Mouse (Mus musculus): ENCODE measurements around the gene Nfrkb.

The Nfrkb gene

GRCm38 (mm10) chr9:31385947-31386354 lies at the start of gene Nfrkb:
TSS of gene Nfrkb (plus strand) at chr9:31386192.
- peak; percentile 80 to 87 for DNase-seq (ENCODE audit: low read depth in 1 of 2, low spot score in 2 of 2)

GRCm38 (mm10) chr9:31344289-31344831 lies 41.6 kb upstream of the Nfrkb start:
- no peak for DNase-seq (ENCODE audit: low read depth in 1 of 2, low spot score in 2 of 2)

- no peak for DNase-seq (ENCODE audit: low read depth in 1 of 2, low spot score in 2 of 2)
These were observed 39.4 kb upstream of the Nfrkb start for GRCm38 (mm10) chr9:31346575-31347080.

GRCm38 (mm10) chr9:31348458-31348857 lies 37.5 kb upstream of the Nfrkb start:
- DNase-seq (ENCODE audit: low read depth in 1 of 2, low spot score in 2 of 2): no peak

GRCm38 (mm10) chr9:31348915-31349314 lies 37.1 kb upstream of the Nfrkb start:
- peak; percentile 2 to 3 for DNase-seq (ENCODE audit: low read depth in 1 of 2, low spot score in 2 of 2)

- DNase-seq (ENCODE audit: low read depth in 1 of 2, low spot score in 2 of 2): no peak
These were observed 33.3 kb upstream of the Nfrkb start for GRCm38 (mm10) chr9:31352716-31353115.

GRCm38 (mm10) chr9:31353518-31353917 lies 32.5 kb upstream of the Nfrkb start:
- DNase-seq (ENCODE audit: low read depth in 1 of 2, low spot score in 2 of 2): no peak

- no peak for DNase-seq (ENCODE audit: low read depth in 1 of 2, low spot score in 2 of 2)
These were observed 31.9 kb upstream of the Nfrkb start for GRCm38 (mm10) chr9:31354051-31354450.

- no peak for DNase-seq (ENCODE audit: low read depth in 1 of 2, low spot score in 2 of 2)
These were observed 22.0 kb upstream of the Nfrkb start for GRCm38 (mm10) chr9:31363698-31364609.

GRCm38 (mm10) chr9:31365086-31365485 lies 20.9 kb upstream of the Nfrkb start:
- DNase-seq (ENCODE audit: low read depth in 1 of 2, low spot score in 2 of 2): no peak

- DNase-seq (ENCODE audit: low read depth in 1 of 2, low spot score in 2 of 2): no peak
These were observed 14.3 kb upstream of the Nfrkb start for GRCm38 (mm10) chr9:31371740-31372139.

- DNase-seq (ENCODE audit: low read depth in 1 of 2, low spot score in 2 of 2): no peak
These were observed 9.3 kb upstream of the Nfrkb start for GRCm38 (mm10) chr9:31376661-31377060.

- DNase-seq (ENCODE audit: low read depth in 1 of 2, low spot score in 2 of 2): no peak
These were observed 1.0 kb upstream of the Nfrkb start for GRCm38 (mm10) chr9:31384786-31385499.

GRCm38 (mm10) chr9:31385500-31385869 lies 507 bp upstream of the Nfrkb start:
- no peak for DNase-seq (ENCODE audit: low read depth in 1 of 2, low spot score in 2 of 2)

GRCm38 (mm10) chr9:31386368-31387180 lies 582 bp downstream of the Nfrkb start:
- DNase-seq (ENCODE audit: low read depth in 1 of 2, low spot score in 2 of 2): no peak

GRCm38 (mm10) chr9:31387206-31387605 lies 1.2 kb downstream of the Nfrkb start:
- no peak for DNase-seq (ENCODE audit: low read depth in 1 of 2, low spot score in 2 of 2)

GRCm38 (mm10) chr9:31400441-31400840 lies 14.4 kb downstream of the Nfrkb start:
- peak in 1 of 2 experiments; percentile 40 for DNase-seq (ENCODE audit: low read depth in 1 of 2, low spot score in 2 of 2)

GRCm38 (mm10) chr9:31404311-31404710 lies 18.3 kb downstream of the Nfrkb start:
- DNase-seq (ENCODE audit: low read depth in 1 of 2, low spot score in 2 of 2): no peak

GRCm38 (mm10) chr9:31405217-31405616 lies 19.2 kb downstream of the Nfrkb start:
- DNase-seq (ENCODE audit: low read depth in 1 of 2, low spot score in 2 of 2): no peak

GRCm38 (mm10) chr9:31412165-31412564 lies 26.2 kb downstream of the Nfrkb start:
- DNase-seq (ENCODE audit: low read depth in 1 of 2, low spot score in 2 of 2): no peak

- DNase-seq (ENCODE audit: low read depth in 1 of 2, low spot score in 2 of 2): no peak
These were observed 32.8 kb downstream of the Nfrkb start for GRCm38 (mm10) chr9:31418821-31419220.

Measured in monocyte, adult 2 months (primary cell).